Mouse (Mus musculus) E14TG2a.4 (cell line): ENCODE data around the gene Bpifb2.

Source experiments
- H3K27me3 ChIP-seq: 2 replicates; pipeline ENCODE4 v1.6.1; 2014; ENCODE audit warnings: low read length, control low read depth; ENCODE audit not compliant: insufficient read depth
- H3K36me3 ChIP-seq: 2 replicates; pipeline ENCODE4 v1.6.1; 2014; ENCODE audit warnings: low read length, control low read depth; ENCODE audit not compliant: insufficient read depth
- H3K4me1 ChIP-seq: replicated peaks from 2 replicates; pipeline ENCODE4 v1.6.1; 2014; ENCODE audit warnings: low read depth, low read length, control low read depth
- H3K4me3 ChIP-seq: replicated peaks from 2 replicates; pipeline ENCODE4 v1.5.1; 2014; ENCODE audit warnings: mild to moderate bottlenecking, low read length
- H3K9me3 ChIP-seq: 2 replicates; pipeline ENCODE4 v1.6.1; 2014; ENCODE audit warnings: low read length, control low read depth
- CTCF ChIP-seq: conservative IDR thresholded peaks from 2 replicates; pipeline ENCODE4 v1.5.1; 2014; ENCODE audit warnings: low read length
- NANOG ChIP-seq: IDR thresholded peaks from 2 replicates; pipeline ENCODE4 v1.6.1; 2014; ENCODE audit warnings: borderline replicate concordance, low read length, mixed read lengths
- POU5F1 ChIP-seq: IDR thresholded peaks from 2 replicates; pipeline ENCODE4 v1.6.1; 2014; ENCODE audit warnings: low read length, borderline replicate concordance

Bpifb2 gene

GRCm38 (mm10) chr2:153851030-153851360 is 23.9 kb upstream of the Bpifb2 start:
- TF ChIP-seq CTCF (no peak), NANOG (no peak), POU5F1 (no peak)
- Histone ChIP-seq H3K36me3 (no peaks in the 10 kb centered on the region), H3K27me3 (peaks cover 16% of the 10 kb centered on the region), H3K4me1 (peaks cover 13% of the 10 kb centered on the region; the same call in 1 of the 2 replicates), H3K4me3 (no peak overlapping the region), H3K9me3 (peaks cover 13% of the 10 kb centered on the region)

GRCm38 (mm10) chr2:153853544-153853943 is 21.3 kb upstream of the Bpifb2 start:
- peaks cover 33% of the 10 kb centered on the region for H3K27me3 ChIP-seq
- no peaks in the 10 kb centered on the region for H3K36me3 ChIP-seq
- TF ChIP-seq NANOG = no peak
- no peak for TF ChIP-seq CTCF
- TF ChIP-seq POU5F1 = no peak
- H3K4me1 ChIP-seq = 0 out of 2 replicates have a peak, but pooled peaks cover 6% of the 10 kb centered on the region
- no peak overlapping the region for H3K4me3 ChIP-seq
- peaks cover 13% of the 10 kb centered on the region for H3K9me3 ChIP-seq

GRCm38 (mm10) chr2:153859581-153859980 is 15.3 kb upstream of the Bpifb2 start:
- H3K9me3 ChIP-seq = no peaks in the 10 kb centered on the region
- no peak overlapping the region for H3K4me3 ChIP-seq
- TF ChIP-seq POU5F1 (no peak), NANOG (no peak), CTCF (no peak)
- peaks cover 33% of the 10 kb centered on the region for H3K27me3 ChIP-seq
- H3K36me3 ChIP-seq = no peaks in the 10 kb centered on the region
- H3K4me1 ChIP-seq = no peaks in the 10 kb centered on the region

- Histone ChIP-seq H3K4me1 (no peaks in the 10 kb centered on the region), H3K36me3 (no peaks in the 10 kb centered on the region), H3K4me3 (no peak overlapping the region), H3K9me3 (no peaks in the 10 kb centered on the region), H3K27me3 (peaks cover 31% of the 10 kb centered on the region)
- TF ChIP-seq CTCF (no peak), NANOG (no peak), POU5F1 (no peak)
Observed at GRCm38 (mm10) chr2:153860315-153860714, 14.5 kb upstream of the Bpifb2 start.

GRCm38 (mm10) chr2:153860715-153861114 is 14.1 kb upstream of the Bpifb2 start:
- Histone ChIP-seq H3K4me1 (no peaks in the 10 kb centered on the region), H3K4me3 (no peak overlapping the region)
- TF ChIP-seq CTCF (no peak), POU5F1 (no peak), NANOG (no peak)

GRCm38 (mm10) chr2:153861960-153862359 is 12.9 kb upstream of the Bpifb2 start:
- Histone ChIP-seq H3K9me3 (no peaks in the 10 kb centered on the region), H3K4me3 (no peak overlapping the region), H3K4me1 (no peaks in the 10 kb centered on the region), H3K27me3 (peaks cover 22% of the 10 kb centered on the region), H3K36me3 (no peaks in the 10 kb centered on the region)
- TF ChIP-seq CTCF = no peak
- no peak for TF ChIP-seq POU5F1

More at GRCm38 (mm10) chr2:153860715-153861114, 14.1 kb upstream of the Bpifb2 start:
- H3K36me3 ChIP-seq = no peaks in the 10 kb centered on the region
- H3K27me3 ChIP-seq = peaks cover 31% of the 10 kb centered on the region
- H3K9me3 ChIP-seq = no peaks in the 10 kb centered on the region

GRCm38 (mm10) chr2:153870984-153871383 is 3.9 kb upstream of the Bpifb2 start, which contains the start of gene Sun5:
Sun5 (minus strand) TSS chr2:153871084.
- H3K27me3 ChIP-seq = peaks cover 2% of the 10 kb centered on the region; the same call in 1 of the 2 replicates
- H3K4me3 ChIP-seq = no peak within 1 kb of the TSS
- no peaks in the 10 kb centered on the region for H3K4me1 ChIP-seq
- TF ChIP-seq NANOG (no peak), CTCF (no peak), POU5F1 (no peak)
- H3K9me3 ChIP-seq = no peaks in the 10 kb centered on the region
- no peaks in the 10 kb centered on the region for H3K36me3 ChIP-seq

GRCm38 (mm10) chr2:153899111-153899510 is 24.3 kb downstream of the Bpifb2 start:
- no peaks in the 10 kb centered on the region for H3K4me1 ChIP-seq
- peaks cover 9% of the 10 kb centered on the region; the same call in 1 of the 2 replicates for H3K27me3 ChIP-seq
- H3K36me3 ChIP-seq = no peaks in the 10 kb centered on the region
- H3K9me3 ChIP-seq = no peaks in the 10 kb centered on the region
- no peak overlapping the region for H3K4me3 ChIP-seq
- TF ChIP-seq CTCF (no peak), POU5F1 (no peak), NANOG (no peak)

- peaks cover 7% of the 10 kb centered on the region; the same call in 1 of the 2 replicates for H3K27me3 ChIP-seq
- H3K36me3 ChIP-seq = no peaks in the 10 kb centered on the region
- TF ChIP-seq POU5F1 = no peak
- no peak for TF ChIP-seq NANOG
- TF ChIP-seq CTCF = no peak
- no peaks in the 10 kb centered on the region for H3K9me3 ChIP-seq
- H3K4me3 ChIP-seq = no peak within 1 kb of the TSS
- H3K4me1 ChIP-seq = no peaks in the 10 kb centered on the region
Observed at GRCm38 (mm10) chr2:153900088-153900487, 25.2 kb downstream of the Bpifb2 start, which contains the start of gene Bpifb6. Bpifb6 (plus strand) TSS chr2:153900388.
